Comparison of ENCODE assay signal across 19 mouse cellular contexts in the genomic region with DNA sequence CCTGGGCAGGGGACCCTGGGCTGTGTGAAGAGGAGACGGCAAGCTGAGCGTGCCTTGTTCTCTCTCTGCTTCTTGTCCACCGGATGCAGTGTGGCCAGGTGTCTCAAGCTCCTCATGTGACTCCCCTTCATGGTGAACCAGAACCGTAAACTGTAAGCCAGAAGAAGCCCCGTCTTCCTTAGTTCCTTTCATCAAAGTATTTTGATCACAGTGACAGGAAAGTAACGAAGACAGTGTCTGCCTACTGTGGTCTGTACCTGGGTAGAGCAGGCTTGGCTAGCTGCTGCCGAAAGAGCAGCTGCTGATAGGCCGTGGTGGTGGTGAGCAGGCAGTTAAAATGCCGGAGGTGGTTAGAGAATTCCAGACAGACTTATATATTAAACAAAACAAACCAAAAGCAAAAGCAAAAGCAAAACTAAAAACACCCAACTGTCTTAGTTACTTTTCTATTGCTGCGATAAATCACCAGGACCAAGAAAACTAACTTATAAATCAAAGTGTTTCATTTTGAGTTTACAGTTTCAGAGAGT. TPM values are rescaled to one million over a fixed set of nuclear protein-coding genes. Genes with fewer than 3 reads are reported as not detected.
DNase-seq lines count a peak whose midpoint lies in the region; ATAC-seq and TF ChIP-seq lines count a peak whose summit lies in the region.
"Had no signal": no experiment of that assay in that cellular context is flagged by ENCODE, and none has a peak within 500 bp of the region (broad histone marks: within the 10 kb centered on the region; RNA-seq: fewer than 3 reads in every experiment).

No protein-coding gene starts in this region.

- no peaks in the 10 kb centered on the region for H3K27me3 ChIP-seq in kidney, postnatal 0 days (ENCODE audit: insufficient read depth, low read length)
- H3K27me3 ChIP-seq: hindbrain, embryonic 13.5 days; midbrain, embryonic 13.5 days had no signal

- intact Hi-C loops in heart, postnatal 36 days (cut with DNase I) = no loop called here

- no peak overlapping the region for H3K27ac ChIP-seq in kidney, postnatal 0 days
- H3K27ac ChIP-seq: heart, adult 2 months; hindbrain, embryonic 13.5 days; midbrain, embryonic 13.5 days had no signal

- no peaks in the 10 kb centered on the region for H3K9me3 ChIP-seq in kidney, postnatal 0 days (replicated peaks; ENCODE audit: low read length)
- H3K9me3 ChIP-seq: G1E; hindbrain, embryonic 13.5 days had no signal

- H3K4me3 ChIP-seq in kidney, postnatal 0 days (replicated peaks; ENCODE audit: low read depth, low read length) = no peak overlapping the region
- H3K4me3 ChIP-seq: heart, adult 2 months; hindbrain, embryonic 13.5 days; midbrain, embryonic 13.5 days had no signal

- 72% methylated on average over 10 of the region's 10 CpGs for WGBS in kidney, postnatal 0 days

- H3K4me2 ChIP-seq in kidney, postnatal 0 days (ENCODE audit: low read length) = no peak overlapping the region
- H3K4me2 ChIP-seq: hindbrain, embryonic 13.5 days; liver, embryonic 11.5 days; midbrain, embryonic 13.5 days had no signal

- no peak for ATAC-seq in kidney, postnatal 0 days (replicated peaks; ENCODE audit: low FRiP score, low read depth)
- 0 out of 2 replicates have a peak, but pooled peaks have one; percentile 42 for ATAC-seq in common myeloid progenitor, adult 5-6 weeks (replicated peaks; ENCODE audit: low read depth, poor library complexity, severe bottlenecking)
- ATAC-seq: midbrain, embryonic 13.5 days had no signal

- no peaks in the 10 kb centered on the region for H3K36me3 ChIP-seq in kidney, postnatal 0 days (ENCODE audit: insufficient read depth, low read length)
- H3K36me3 ChIP-seq: G1E; hindbrain, embryonic 13.5 days; midbrain, embryonic 13.5 days had no signal

- no peak for TF ChIP-seq CTCF in kidney, postnatal 0 days (IDR thresholded peaks at IDR 0.05; ENCODE audit: low read depth)

- H3K4me1 ChIP-seq in kidney, postnatal 0 days (replicated peaks; ENCODE audit: insufficient read depth, low read length) = 0 out of 2 replicates have a peak, but pooled peaks cover 3% of the 10 kb centered on the region

- H3K9ac ChIP-seq in kidney, postnatal 0 days (ENCODE audit: low read depth, low read length) = no peak overlapping the region
- H3K9ac ChIP-seq: hindbrain, embryonic 13.5 days; midbrain, embryonic 13.5 days had no signal

- DNase-seq in kidney, postnatal 0 days (ENCODE audit: low spot score) = peak; percentile 21
- DNase-seq in kidney, postnatal 36 days = no peak
- peak; percentile 61 for DNase-seq in CD4-positive, CD25-positive, alpha-beta regulatory T cell, adult 2 months (ENCODE audit: low read depth, low spot score)
- peak; percentile 40 for DNase-seq in thymus, postnatal 25 days
- no peak for DNase-seq in heart, postnatal 36 days
- DNase-seq in adrenal gland, adult 8-10 months = no peak
- DNase-seq: adrenal gland, postnatal 10 days; B cell, adult 2 months; cerebellum, adult 2 months; gastrocnemius, postnatal 10 days; heart, adult 2 months; left cerebral cortex, postnatal 4 days; retina, postnatal 1 day; right cerebral cortex, postnatal 4 days had no signal

RNA-seq across cellular contexts. Expression of a gene that starts 38.4 kb away (rescaled TPM):
- 0.61 and 1.1 TPM in 2 replicates for polyA plus RNA-seq in kidney, postnatal 0 days (2015; fragmentation: Nextera tagmentation; extraction: Ambion mirVana)
- not detected in 2 replicates for total RNA-seq in common myeloid progenitor, adult 5-6 weeks (2017)
- total RNA-seq in heart, postnatal 36 days (2021) = 1 to 10 TPM; 1.0 to 1.4 TPM
- 10 to 100 TPM in 2 of 4 experiments, 1 to 10 TPM in 2; 2.3 to 11.7 (median 6.8) TPM for total RNA-seq in adrenal gland, adult 8-10 months (2022)
- total RNA-seq: G1E had no signal
- polyA plus RNA-seq: G1E had no signal

Comparison
In these comparisons a context has a peak if more than half of its experiments do, and no peak if none do; other contexts are left out.
1. DNase-seq: peak in kidney, postnatal 0 days (single experiment), CD4-positive, CD25-positive, alpha-beta regulatory T cell, adult 2 months (single experiment) and thymus, postnatal 25 days (single experiment); none in kidney, postnatal 36 days (0 of 2), heart, postnatal 36 days (0 of 2) and adrenal gland, adult 8-10 months (single experiment).